Mouse (Mus musculus): ENCODE data around the gene Mgmt. TPM values are rescaled to one million over a fixed set of nuclear protein-coding genes. Genes with fewer than 3 reads are reported as not detected.
A peak's percentile ranks its signal among the peaks of the same experiment; 100 is the strongest.

Gene Mgmt
- polyA plus RNA-seq, 1 experiment from 2014 or later, result 8.1 TPM

- no peak overlapping the region for H3K4me3 ChIP-seq (ENCODE audit: control insufficient read depth in 1 of 2, insufficient read depth in 1 of 2, low read depth in 1 of 2, low read length in 2 of 2)
- H3K9ac ChIP-seq (ENCODE audit: low read length), result no peak overlapping the region
- 54% methylated on average over 9 of the region's 9 CpGs for WGBS
- H3K9me3 ChIP-seq (ENCODE audit: control insufficient read depth, low read length), result no peaks in the 10 kb centered on the region
- peaks cover 9 to 13% of the 10 kb centered on the region in 2 experiments for H3K4me1 ChIP-seq (ENCODE audit: control insufficient read depth in 2 of 2, insufficient read depth in 2 of 2, low read length in 2 of 2)
- no peak for ATAC-seq (ENCODE audit: insufficient number of reproducible peaks, insufficient read depth, low FRiP score, low read depth)
- peak overlapping the region; percentile 3; the same call in 1 of the 2 replicates for H3K4me2 ChIP-seq (ENCODE audit: low read length)
- H3K36me3 ChIP-seq (ENCODE audit: control insufficient read depth, insufficient read depth, low read length), result no peaks in the 10 kb centered on the region
- H3K27me3 ChIP-seq (ENCODE audit: control insufficient read depth, insufficient read depth, low read length), result no peaks in the 10 kb centered on the region
- H3K27ac ChIP-seq (replicated peaks in 1 of 2; ENCODE audit: control insufficient read depth in 1 of 2, insufficient read depth in 1 of 2, low read depth in 2 of 2, low read length in 2 of 2), result no peak overlapping the region
Measured at GRCm38 (mm10) chr7:136946131-136946530, 51.7 kb downstream of the Mgmt start.

- no peak for ATAC-seq (ENCODE audit: insufficient number of reproducible peaks, insufficient read depth, low FRiP score, low read depth)
- Histone ChIP-seq H3K9me3 (ENCODE audit: control insufficient read depth, low read length) (no peaks in the 10 kb centered on the region), H3K4me3 (ENCODE audit: control insufficient read depth in 1 of 2, insufficient read depth in 1 of 2, low read depth in 1 of 2, low read length in 2 of 2) (no peak overlapping the region), H3K4me2 (ENCODE audit: low read length) (no peak overlapping the region), H3K9ac (ENCODE audit: low read length) (no peak overlapping the region), H3K27ac (replicated peaks in 1 of 2; ENCODE audit: control insufficient read depth in 1 of 2, insufficient read depth in 1 of 2, low read depth in 2 of 2, low read length in 2 of 2) (no peak overlapping the region), H3K36me3 (ENCODE audit: control insufficient read depth, insufficient read depth, low read length) (no peaks in the 10 kb centered on the region), H3K4me1 (ENCODE audit: control insufficient read depth in 2 of 2, insufficient read depth in 2 of 2, low read length in 2 of 2) (peaks cover 9 to 13% of the 10 kb centered on the region in 2 experiments), H3K27me3 (ENCODE audit: control insufficient read depth, insufficient read depth, low read length) (no peaks in the 10 kb centered on the region)
- WGBS, result 69% methylated on average over 6 of the region's 6 CpGs
Measured at GRCm38 (mm10) chr7:136948275-136948810, 53.9 kb downstream of the Mgmt start.

- Histone ChIP-seq H3K4me2 (ENCODE audit: low read length) (no peak overlapping the region), H3K27me3 (ENCODE audit: control insufficient read depth, insufficient read depth, low read length) (no peaks in the 10 kb centered on the region), H3K4me1 (ENCODE audit: control insufficient read depth in 2 of 2, insufficient read depth in 2 of 2, low read length in 2 of 2) (no peaks in the 10 kb centered on the region; a peak in 1 of 4 replicates), H3K9ac (ENCODE audit: low read length) (no peak overlapping the region), H3K4me3 (ENCODE audit: control insufficient read depth in 1 of 2, insufficient read depth in 1 of 2, low read depth in 1 of 2, low read length in 2 of 2) (no peak overlapping the region), H3K36me3 (ENCODE audit: control insufficient read depth, insufficient read depth, low read length) (no peaks in the 10 kb centered on the region), H3K9me3 (ENCODE audit: control insufficient read depth, low read length) (no peaks in the 10 kb centered on the region), H3K27ac (replicated peaks in 1 of 2; ENCODE audit: control insufficient read depth in 1 of 2, insufficient read depth in 1 of 2, low read depth in 2 of 2, low read length in 2 of 2) (no peak overlapping the region)
- WGBS, result 79% methylated on average over 7 of the region's 7 CpGs
- no peak for ATAC-seq (ENCODE audit: insufficient number of reproducible peaks, insufficient read depth, low FRiP score, low read depth)
Measured at GRCm38 (mm10) chr7:136952608-136953007, 58.2 kb downstream of the Mgmt start.

GRCm38 (mm10) chr7:136953251-136953650, 58.8 kb downstream of the Mgmt start:
- H3K9ac ChIP-seq (ENCODE audit: low read length), result no peak overlapping the region
- ATAC-seq (ENCODE audit: insufficient number of reproducible peaks, insufficient read depth, low FRiP score, low read depth), result no peak
- 37% methylated on average over 3 of the region's 3 CpGs for WGBS

GRCm38 (mm10) chr7:136972361-136972760, 77.9 kb downstream of the Mgmt start:
- Histone ChIP-seq H3K4me1 (ENCODE audit: control insufficient read depth in 2 of 2, insufficient read depth in 2 of 2, low read length in 2 of 2) (no peaks in the 10 kb centered on the region), H3K27ac (replicated peaks in 1 of 2; ENCODE audit: control insufficient read depth in 1 of 2, insufficient read depth in 1 of 2, low read depth in 2 of 2, low read length in 2 of 2) (no peak overlapping the region), H3K4me2 (ENCODE audit: low read length) (no peak overlapping the region), H3K27me3 (ENCODE audit: control insufficient read depth, insufficient read depth, low read length) (no peaks in the 10 kb centered on the region), H3K4me3 (ENCODE audit: control insufficient read depth in 1 of 2, insufficient read depth in 1 of 2, low read depth in 1 of 2, low read length in 2 of 2) (no peak overlapping the region), H3K36me3 (ENCODE audit: control insufficient read depth, insufficient read depth, low read length) (no peaks in the 10 kb centered on the region), H3K9ac (ENCODE audit: low read length) (no peak overlapping the region), H3K9me3 (ENCODE audit: control insufficient read depth, low read length) (no peaks in the 10 kb centered on the region)
- no peak for ATAC-seq (ENCODE audit: insufficient number of reproducible peaks, insufficient read depth, low FRiP score, low read depth)
- 88% methylated on average over 7 of the region's 7 CpGs for WGBS

More at GRCm38 (mm10) chr7:136953251-136953650, 58.8 kb downstream of the Mgmt start:
- H3K9me3 ChIP-seq (ENCODE audit: control insufficient read depth, low read length), result no peaks in the 10 kb centered on the region
- H3K27me3 ChIP-seq (ENCODE audit: control insufficient read depth, insufficient read depth, low read length), result no peaks in the 10 kb centered on the region
- H3K4me3 ChIP-seq (ENCODE audit: control insufficient read depth in 1 of 2, insufficient read depth in 1 of 2, low read depth in 1 of 2, low read length in 2 of 2), result no peak overlapping the region
- no peaks in the 10 kb centered on the region for H3K36me3 ChIP-seq (ENCODE audit: control insufficient read depth, insufficient read depth, low read length)
- H3K27ac ChIP-seq (replicated peaks in 1 of 2; ENCODE audit: control insufficient read depth in 1 of 2, insufficient read depth in 1 of 2, low read depth in 2 of 2, low read length in 2 of 2), result no peak overlapping the region
- H3K4me2 ChIP-seq (ENCODE audit: low read length), result no peak overlapping the region
- H3K4me1 ChIP-seq (ENCODE audit: control insufficient read depth in 2 of 2, insufficient read depth in 2 of 2, low read length in 2 of 2), result no peaks in the 10 kb centered on the region; a peak in 1 of 4 replicates

- H3K27ac ChIP-seq (replicated peaks in 1 of 2; ENCODE audit: control insufficient read depth in 1 of 2, insufficient read depth in 1 of 2, low read depth in 2 of 2, low read length in 2 of 2), result no peak overlapping the region
- H3K36me3 ChIP-seq (ENCODE audit: control insufficient read depth, insufficient read depth, low read length), result no peaks in the 10 kb centered on the region
- ATAC-seq (ENCODE audit: insufficient number of reproducible peaks, insufficient read depth, low FRiP score, low read depth), result no peak
- H3K9me3 ChIP-seq (ENCODE audit: control insufficient read depth, low read length), result no peaks in the 10 kb centered on the region
- no peak overlapping the region for H3K9ac ChIP-seq (ENCODE audit: low read length)
- H3K27me3 ChIP-seq (ENCODE audit: control insufficient read depth, insufficient read depth, low read length), result no peaks in the 10 kb centered on the region
- H3K4me1 ChIP-seq (ENCODE audit: control insufficient read depth in 2 of 2, insufficient read depth in 2 of 2, low read length in 2 of 2), result no peaks in the 10 kb centered on the region
- 84% methylated on average over 5 of the region's 5 CpGs for WGBS
- no peak overlapping the region for H3K4me3 ChIP-seq (ENCODE audit: control insufficient read depth in 1 of 2, insufficient read depth in 1 of 2, low read depth in 1 of 2, low read length in 2 of 2)
- no peak overlapping the region for H3K4me2 ChIP-seq (ENCODE audit: low read length)
Measured at GRCm38 (mm10) chr7:136975001-136975400, 80.6 kb downstream of the Mgmt start.

- Histone ChIP-seq H3K9ac (ENCODE audit: low read length) (no peak overlapping the region), H3K36me3 (ENCODE audit: control insufficient read depth, insufficient read depth, low read length) (no peaks in the 10 kb centered on the region), H3K4me3 (ENCODE audit: control insufficient read depth in 1 of 2, insufficient read depth in 1 of 2, low read depth in 1 of 2, low read length in 2 of 2) (no peak overlapping the region), H3K4me2 (ENCODE audit: low read length) (no peak overlapping the region), H3K27ac (replicated peaks in 1 of 2; ENCODE audit: control insufficient read depth in 1 of 2, insufficient read depth in 1 of 2, low read depth in 2 of 2, low read length in 2 of 2) (no peak overlapping the region), H3K4me1 (ENCODE audit: control insufficient read depth in 2 of 2, insufficient read depth in 2 of 2, low read length in 2 of 2) (peaks cover 0 to 6% of the 10 kb centered on the region in 2 experiments; a peak in 2 of 4 replicates), H3K27me3 (ENCODE audit: control insufficient read depth, insufficient read depth, low read length) (peaks cover 4% of the 10 kb centered on the region; the same call in 1 of the 2 replicates), H3K9me3 (ENCODE audit: control insufficient read depth, low read length) (no peaks in the 10 kb centered on the region)
- 76% methylated on average over 15 of the region's 15 CpGs for WGBS
- ATAC-seq (ENCODE audit: insufficient number of reproducible peaks, insufficient read depth, low FRiP score, low read depth), result no peak
Measured at GRCm38 (mm10) chr7:136997456-136997855, 103.0 kb downstream of the Mgmt start.

GRCm38 (mm10) chr7:137000703-137001102, 106.3 kb downstream of the Mgmt start:
- WGBS, result 79% methylated on average over 11 of the region's 11 CpGs
- Histone ChIP-seq H3K9me3 (ENCODE audit: control insufficient read depth, low read length) (no peaks in the 10 kb centered on the region), H3K27ac (replicated peaks in 1 of 2; ENCODE audit: control insufficient read depth in 1 of 2, insufficient read depth in 1 of 2, low read depth in 2 of 2, low read length in 2 of 2) (no peak overlapping the region)

More at GRCm38 (mm10) chr7:137000703-137001102, 106.3 kb downstream of the Mgmt start:
- Histone ChIP-seq H3K36me3 (ENCODE audit: control insufficient read depth, insufficient read depth, low read length) (no peaks in the 10 kb centered on the region), H3K9ac (ENCODE audit: low read length) (no peak overlapping the region), H3K27me3 (ENCODE audit: control insufficient read depth, insufficient read depth, low read length) (peaks cover 4% of the 10 kb centered on the region; the same call in 1 of the 2 replicates), H3K4me3 (ENCODE audit: control insufficient read depth in 1 of 2, insufficient read depth in 1 of 2, low read depth in 1 of 2, low read length in 2 of 2) (no peak overlapping the region), H3K4me2 (ENCODE audit: low read length) (no peak overlapping the region), H3K4me1 (ENCODE audit: control insufficient read depth in 2 of 2, insufficient read depth in 2 of 2, low read length in 2 of 2) (peaks cover 0 to 6% of the 10 kb centered on the region in 2 experiments; a peak in 2 of 4 replicates)
- no peak for ATAC-seq (ENCODE audit: insufficient number of reproducible peaks, insufficient read depth, low FRiP score, low read depth)
